In genomic region chr6:34867995-34868350, GRCm38 (mm10) we compare ENCODE assay signal across 26 mouse cellular contexts. TPM values are rescaled to one million over a fixed set of nuclear protein-coding genes. Genes with fewer than 3 reads are reported as not detected.
DNase-seq lines count a peak whose midpoint lies in the region; ATAC-seq and TF ChIP-seq lines count a peak whose summit lies in the region.
"Had no signal": no experiment of that assay in that cellular context is flagged by ENCODE, and none has a peak within 500 bp of the region (broad histone marks: within the 10 kb centered on the region; RNA-seq: fewer than 3 reads in every experiment).

No protein-coding gene starts in this region.

- intact Hi-C loops in heart, postnatal 10 days (cut with DNase I) = no loop called here

- no peaks in the 10 kb centered on the region for H3K9me3 ChIP-seq in heart, postnatal 0 days (replicated peaks; ENCODE audit: control insufficient read depth, low read length)
- no peaks in the 10 kb centered on the region for H3K9me3 ChIP-seq in CH12.LX (replicated peaks; ENCODE audit: low read length)
- no peaks in the 10 kb centered on the region for H3K9me3 ChIP-seq in liver, embryonic 15.5 days (replicated peaks)
- no peaks in the 10 kb centered on the region for H3K9me3 ChIP-seq in hindbrain, embryonic 16.5 days (ENCODE audit: control insufficient read depth, low read length)
- H3K9me3 ChIP-seq: forebrain, embryonic 12.5 days; hindbrain, embryonic 13.5 days; midbrain, embryonic 12.5 days; neural tube, embryonic 12.5 days had no signal

- WGBS in heart, postnatal 0 days = 73% methylated on average over 10 of the region's 10 CpGs
- 51% methylated on average over 10 of the region's 10 CpGs for WGBS in liver, embryonic 15.5 days (ENCODE audit: insufficient replicate concordance)
- WGBS in hindbrain, embryonic 16.5 days = 83% methylated on average over 8 of the region's 10 CpGs

- no peak overlapping the region for H3K9ac ChIP-seq in heart, postnatal 0 days (replicated peaks; ENCODE audit: low read depth, low read length)
- no peak overlapping the region for H3K9ac ChIP-seq in CH12.LX (ENCODE audit: insufficient read depth, low read depth)
- no peak overlapping the region for H3K9ac ChIP-seq in liver, embryonic 15.5 days
- H3K9ac ChIP-seq in hindbrain, embryonic 16.5 days (ENCODE audit: low read depth, low read length) = no peak overlapping the region
- H3K9ac ChIP-seq: forebrain, embryonic 12.5 days; hindbrain, embryonic 13.5 days; midbrain, embryonic 12.5 days; neural tube, embryonic 12.5 days had no signal

- H3K27ac ChIP-seq in heart, postnatal 0 days (ENCODE audit: low read depth) = peak overlapping the region; percentile 72
- no peak overlapping the region for H3K27ac ChIP-seq in CH12.LX (ENCODE audit: insufficient read depth, low read depth)
- H3K27ac ChIP-seq in bone marrow macrophage, adult 2 months (ENCODE audit: insufficient read depth, low read depth, low read length) = peak overlapping the region; percentile 93
- peak overlapping the region; percentile 46; the same call in 1 of the 2 replicates for H3K27ac ChIP-seq in liver, embryonic 15.5 days (replicated peaks)
- no peak overlapping the region for H3K27ac ChIP-seq in hindbrain, embryonic 16.5 days (ENCODE audit: low read depth, low read length)
- H3K27ac ChIP-seq: forebrain, embryonic 12.5 days; hindbrain, embryonic 13.5 days; midbrain, embryonic 12.5 days; neural tube, embryonic 12.5 days had no signal

- no peak for TF ChIP-seq RAD21 in CH12.LX (IDR thresholded peaks at IDR 0.05; ENCODE audit: low read depth, low read length)

- H3K4me3 ChIP-seq in heart, postnatal 0 days (ENCODE audit: low read depth, low read length) = no peak overlapping the region
- no peak overlapping the region for H3K4me3 ChIP-seq in CH12.LX (replicated peaks in 1 of 3; ENCODE audit: low read depth in 2 of 3, low read length in 2 of 3, poor library complexity in 1 of 3)
- no peak overlapping the region for H3K4me3 ChIP-seq in bone marrow macrophage, adult 2 months (ENCODE audit: insufficient read depth, low read length)
- no peak overlapping the region for H3K4me3 ChIP-seq in liver, embryonic 15.5 days (replicated peaks)
- H3K4me3 ChIP-seq in hindbrain, embryonic 16.5 days (ENCODE audit: low read length) = no peak overlapping the region
- H3K4me3 ChIP-seq: forebrain, embryonic 12.5 days; hindbrain, embryonic 13.5 days; layer of hippocampus, adult 2 months; midbrain, embryonic 12.5 days; neural tube, embryonic 12.5 days had no signal

- TF ChIP-seq CTCF in heart, postnatal 0 days (IDR thresholded peaks at IDR 0.05; ENCODE audit: low read depth) = no peak
- TF ChIP-seq CTCF in CH12.LX (conservative IDR thresholded peaks at IDR 0.05 in 1 of 2, IDR thresholded peaks at IDR 0.05 in 1 of 2; ENCODE audit: low read depth in 2 of 2, low read length in 2 of 2) = no peak
- TF ChIP-seq CTCF in bone marrow macrophage, adult 2 months (IDR thresholded peaks at IDR 0.05; ENCODE audit: low read depth, low read length) = no peak

- H3K27me3 ChIP-seq in heart, postnatal 0 days (ENCODE audit: control insufficient read depth, insufficient read depth, low read length) = no peaks in the 10 kb centered on the region
- H3K27me3 ChIP-seq in CH12.LX (replicated peaks) = no peaks in the 10 kb centered on the region
- no peaks in the 10 kb centered on the region for H3K27me3 ChIP-seq in liver, embryonic 15.5 days
- H3K27me3 ChIP-seq in hindbrain, embryonic 16.5 days (replicated peaks; ENCODE audit: control insufficient read depth, insufficient read depth, low read length) = no peaks in the 10 kb centered on the region
- H3K27me3 ChIP-seq: forebrain, embryonic 12.5 days; hindbrain, embryonic 13.5 days; midbrain, embryonic 12.5 days; neural tube, embryonic 12.5 days had no signal

- ATAC-seq in heart, postnatal 0 days (ENCODE audit: insufficient read depth, low read depth) = no peak
- no peak for ATAC-seq in liver, embryonic 15.5 days (ENCODE audit: insufficient read depth)
- no peak for ATAC-seq in hindbrain, embryonic 16.5 days

- no peak for TF ChIP-seq EP300 in heart, postnatal 0 days (IDR thresholded peaks at IDR 0.05; ENCODE audit: low read depth)
- no peak for TF ChIP-seq EP300 in CH12.LX (IDR thresholded peaks at IDR 0.05; ENCODE audit: low read length)

- H3K4me1 ChIP-seq in heart, postnatal 0 days (ENCODE audit: control insufficient read depth, insufficient read depth) = peaks cover 13% of the 10 kb centered on the region
- H3K4me1 ChIP-seq in CH12.LX (ENCODE audit: control insufficient read depth in 1 of 2, insufficient read depth in 2 of 2) = peaks cover 30 to 77% of the 10 kb centered on the region in 2 experiments
- peaks cover 72% of the 10 kb centered on the region for H3K4me1 ChIP-seq in bone marrow macrophage, adult 2 months (ENCODE audit: control insufficient read depth, insufficient read depth, low read length)
- peaks cover 82% of the 10 kb centered on the region for H3K4me1 ChIP-seq in liver, embryonic 15.5 days (replicated peaks)
- no peaks in the 10 kb centered on the region for H3K4me1 ChIP-seq in hindbrain, embryonic 16.5 days (ENCODE audit: control insufficient read depth, insufficient read depth, low read depth, low read length)
- H3K4me1 ChIP-seq: forebrain, embryonic 12.5 days had no signal

- no peak overlapping the region for H3K4me2 ChIP-seq in heart, postnatal 0 days (ENCODE audit: low read depth, low read length)
- H3K4me2 ChIP-seq in CH12.LX (ENCODE audit: insufficient read depth, low read depth, poor library complexity, severe bottlenecking) = peak overlapping the region; percentile 59
- H3K4me2 ChIP-seq in liver, embryonic 15.5 days = peak overlapping the region; percentile 62
- no peak overlapping the region for H3K4me2 ChIP-seq in hindbrain, embryonic 16.5 days (ENCODE audit: low read length)
- H3K4me2 ChIP-seq: forebrain, embryonic 12.5 days; hindbrain, embryonic 13.5 days; midbrain, embryonic 12.5 days; neural tube, embryonic 12.5 days had no signal

- no peaks in the 10 kb centered on the region for H3K36me3 ChIP-seq in heart, postnatal 0 days (replicated peaks; ENCODE audit: control insufficient read depth, insufficient read depth, low read length)
- peaks cover 13 to 25% of the 10 kb centered on the region in 2 experiments for H3K36me3 ChIP-seq in CH12.LX (replicated peaks in 1 of 2; ENCODE audit: control insufficient read depth in 1 of 2, insufficient read depth in 1 of 2, low read length in 1 of 2)
- peaks cover 6% of the 10 kb centered on the region; the same call in 1 of the 2 replicates for H3K36me3 ChIP-seq in liver, embryonic 15.5 days (replicated peaks)
- no peaks in the 10 kb centered on the region for H3K36me3 ChIP-seq in hindbrain, embryonic 16.5 days (ENCODE audit: control insufficient read depth, insufficient read depth, low read length)
- H3K36me3 ChIP-seq: forebrain, embryonic 12.5 days; hindbrain, embryonic 13.5 days; neural tube, embryonic 12.5 days had no signal

- no peak for TF ChIP-seq POLR2A in CH12.LX (IDR thresholded peaks at IDR 0.05; ENCODE audit: low read depth, low read length)
- TF ChIP-seq POLR2A in bone marrow macrophage, adult 2 months (IDR thresholded peaks at IDR 0.05; ENCODE audit: borderline replicate concordance, low read depth, low read length) = no peak

- no peaks in the 10 kb centered on the region; the same call in 1 of the 2 replicates for H3K79me2 ChIP-seq in CH12.LX (replicated peaks; ENCODE audit: control insufficient read depth, extremely low read depth, insufficient read depth, poor library complexity, severe bottlenecking)

- no peak for DNase-seq in heart, postnatal 0 days (ENCODE audit: low spot score)
- DNase-seq in heart, postnatal 10 days = no peak
- DNase-seq in CH12.LX (ENCODE audit: extremely low read depth) = no peak
- DNase-seq in left cerebral cortex, adult 8-10 months (ENCODE audit: low spot score in 2 of 2) = no peak
- DNase-seq: adrenal gland, adult 2 months; cerebellum, adult 11-12 months; cerebellum, postnatal 36 days; kidney, postnatal 10 days; lung, postnatal 4 days had no signal

- dilution Hi-C loops in CH12.LX (cut with MboI; ENCODE audit: extremely low pct_ligation_motif_present, extremely low pct_unique_long_range_greater_than_20kb, low sequenced_read_pairs) = no loop called here

- in situ Hi-C loops in CH12.LX (cut with MboI; ENCODE audit: low pct_ligation_motif_present, low pct_unique_long_range_greater_than_20kb, low sequenced_read_pairs) = no loop called here

RNA-seq across cellular contexts. Expression of gene Tmem140, which starts 5.0 kb away (rescaled TPM):
- total RNA-seq in heart, postnatal 0 days (2014; rRNA removed; ENCODE audit: low replicate concordance) = 7.7 and 10.6 TPM in 2 replicates
- 5.3 and 6.1 TPM in 2 replicates for polyA plus RNA-seq in heart, postnatal 0 days (2015; fragmentation: Nextera tagmentation; extraction: Ambion mirVana)
- 10 to 100 TPM; 16.0 to 19.3 TPM for total RNA-seq in heart, postnatal 10 days (2021)
- total RNA-seq in CH12.LX (2012; rRNA removed) (1.9 and 3.6 TPM in 2 replicates), CH12.LX (2014; rRNA removed) (1.2 TPM in 2 replicates)
- 2.1 and 2.8 TPM in 2 replicates for polyA plus RNA-seq in CH12.LX (2012; ENCODE audit: insufficient read length, low read depth)
- 74.9 and 86.3 TPM in 2 replicates for polyA plus RNA-seq in bone marrow macrophage, adult 2 months (2012; ENCODE audit: insufficient read depth, insufficient read length, missing spikeins)
- polyA plus RNA-seq in liver, embryonic 15.5 days (2015; fragmentation: Nextera tagmentation; extraction: Ambion mirVana) = 5.8 and 8.5 TPM in 2 replicates
- 1 to 10 TPM; 1.9 to 4.3 (median 2.9) TPM for total RNA-seq in left cerebral cortex, adult 8-10 months (2022)
- polyA plus RNA-seq in hindbrain, embryonic 16.5 days (2015; fragmentation: Nextera tagmentation; extraction: Ambion mirVana) = 1.1 and 1.7 TPM in 2 replicates

RNA-seq across cellular contexts. Expression of gene Cyren, which starts 9.9 kb away (rescaled TPM):
- total RNA-seq in heart, postnatal 0 days (2014; rRNA removed; ENCODE audit: low replicate concordance) = 1.7 and 6.3 TPM in 2 replicates
- polyA plus RNA-seq in heart, postnatal 0 days (2015; fragmentation: Nextera tagmentation; extraction: Ambion mirVana) = 6.1 and 6.3 TPM in 2 replicates
- 1 to 10 TPM; 5.3 TPM for total RNA-seq in heart, postnatal 10 days (2021)
- total RNA-seq in CH12.LX (2012; rRNA removed) (7.9 and 8.3 TPM in 2 replicates), CH12.LX (2014; rRNA removed) (5.9 and 9.7 TPM in 2 replicates)
- 11.9 and 12.2 TPM in 2 replicates for polyA plus RNA-seq in CH12.LX (2012; ENCODE audit: insufficient read length, low read depth)
- 10.6 and 11.6 TPM in 2 replicates for polyA plus RNA-seq in bone marrow macrophage, adult 2 months (2012; ENCODE audit: insufficient read depth, insufficient read length, missing spikeins)
- 5.7 and 6.1 TPM in 2 replicates for polyA plus RNA-seq in liver, embryonic 15.5 days (2015; fragmentation: Nextera tagmentation; extraction: Ambion mirVana)
- total RNA-seq in left cerebral cortex, adult 8-10 months (2022) = 1 to 10 TPM; 3.6 to 4.1 (median 3.8) TPM
- polyA plus RNA-seq in hindbrain, embryonic 16.5 days (2015; fragmentation: Nextera tagmentation; extraction: Ambion mirVana) = 9.7 and 9.8 TPM in 2 replicates

RNA-seq across cellular contexts. Expression of gene Wdr91, which starts 42.7 kb away (rescaled TPM):
- total RNA-seq in heart, postnatal 0 days (2014; rRNA removed; ENCODE audit: low replicate concordance) = 24.9 and 25.2 TPM in 2 replicates
- polyA plus RNA-seq in heart, postnatal 0 days (2015; fragmentation: Nextera tagmentation; extraction: Ambion mirVana) = 7.7 and 8.6 TPM in 2 replicates
- total RNA-seq in heart, postnatal 10 days (2021) = 10 to 100 TPM; 18.3 to 20.7 TPM
- total RNA-seq in CH12.LX (2012; rRNA removed) (19.8 and 26.5 TPM in 2 replicates), CH12.LX (2014; rRNA removed) (10.6 and 11.3 TPM in 2 replicates)
- 19.2 and 23.8 TPM in 2 replicates for polyA plus RNA-seq in CH12.LX (2012; ENCODE audit: insufficient read length, low read depth)
- polyA plus RNA-seq in bone marrow macrophage, adult 2 months (2012; ENCODE audit: insufficient read depth, insufficient read length, missing spikeins) = 85.3 and 90.3 TPM in 2 replicates
- 10.2 and 11.0 TPM in 2 replicates for polyA plus RNA-seq in liver, embryonic 15.5 days (2015; fragmentation: Nextera tagmentation; extraction: Ambion mirVana)
- total RNA-seq in left cerebral cortex, adult 8-10 months (2022) = 10 to 100 TPM; 35.9 to 39.9 (median 38.0) TPM
- polyA plus RNA-seq in hindbrain, embryonic 16.5 days (2015; fragmentation: Nextera tagmentation; extraction: Ambion mirVana) = 13.9 and 14.8 TPM in 2 replicates

RNA-seq across cellular contexts. Expression of gene Stra8, which starts 52.0 kb away (rescaled TPM):
- total RNA-seq in heart, postnatal 0 days (2014; rRNA removed; ENCODE audit: low replicate concordance) = not detected in 2 replicates
- polyA plus RNA-seq in heart, postnatal 0 days (2015; fragmentation: Nextera tagmentation; extraction: Ambion mirVana) = not detected in 2 replicates
- total RNA-seq in heart, postnatal 10 days (2021) = not detected
- total RNA-seq in CH12.LX (2012; rRNA removed) (0.08 and 0.17 TPM in 2 replicates), CH12.LX (2014; rRNA removed) (not detected in 2 replicates)
- polyA plus RNA-seq in CH12.LX (2012; ENCODE audit: insufficient read length, low read depth) = 0.55 and 0.77 TPM in 2 replicates
- not detected in 2 replicates for polyA plus RNA-seq in bone marrow macrophage, adult 2 months (2012; ENCODE audit: insufficient read depth, insufficient read length, missing spikeins)
- polyA plus RNA-seq in liver, embryonic 15.5 days (2015; fragmentation: Nextera tagmentation; extraction: Ambion mirVana) = not detected in 2 replicates
- total RNA-seq in left cerebral cortex, adult 8-10 months (2022) = not detected
- polyA plus RNA-seq in hindbrain, embryonic 16.5 days (2015; fragmentation: Nextera tagmentation; extraction: Ambion mirVana) = not detected in 2 replicates
- total RNA-seq: adrenal gland, adult 2 months; gastrocnemius, adult 8-10 months; heart, adult 18-20 months; heart, postnatal 25 days; layer of hippocampus, adult 2 months; left cerebral cortex, postnatal 36 days; monocyte, adult 5-6 weeks had no signal
- polyA plus RNA-seq: adrenal gland, adult 2 months; brain, embryonic 14.5 days; C2C12; forebrain, embryonic 12.5 days; hindbrain, embryonic 13.5 days; intestine, embryonic 14.5 days; liver, embryonic 16.5 days; midbrain, embryonic 12.5 days; neural tube, embryonic 12.5 days had no signal

Comparison
In these comparisons a context has a peak if more than half of its experiments do, and no peak if none do; other contexts are left out.
1. H3K27ac ChIP-seq: peak in heart, postnatal 0 days (single experiment), bone marrow macrophage, adult 2 months (single experiment) and liver, embryonic 15.5 days (single experiment); none in CH12.LX (single experiment) and hindbrain, embryonic 16.5 days (single experiment).
2. H3K4me2 ChIP-seq: peak in CH12.LX (single experiment) and liver, embryonic 15.5 days (single experiment); none in heart, postnatal 0 days (single experiment) and hindbrain, embryonic 16.5 days (single experiment).